Mouse (Mus musculus) stomach, postnatal 0 days (tissue): Measurements from ENCODE around the gene Slc35d3.

ENCODE experiments used
- CTCF ChIP-seq: IDR thresholded peaks from 2 replicates; pipeline ENCODE4 v1.5.1; 2016; ENCODE audit warnings: antibody characterized with exemption, low read depth, mild to moderate bottlenecking, moderate library complexity
- EP300 ChIP-seq: optimal IDR thresholded peaks from 2 replicates; pipeline ENCODE3; 2016; ENCODE audit warnings: antibody characterized with exemption

DNA sequence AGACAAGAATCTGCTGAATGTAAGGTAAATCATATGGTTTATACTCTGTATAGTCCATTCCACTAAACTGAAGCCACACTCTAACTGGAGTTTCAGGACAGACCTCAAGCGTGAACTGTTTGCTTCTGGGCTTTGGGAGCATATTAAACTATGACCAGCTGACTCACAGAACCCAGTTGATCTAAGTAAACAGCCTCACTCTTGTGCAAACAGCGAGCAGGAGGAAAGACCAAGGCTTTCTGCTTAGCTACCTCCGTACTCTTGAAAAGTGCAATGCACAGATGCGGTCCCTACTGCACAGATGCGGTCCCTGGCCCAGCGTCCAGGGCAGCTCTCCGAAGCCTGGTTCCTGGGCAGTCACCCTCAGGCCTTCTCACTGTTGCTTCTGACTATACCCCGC lies 26.0 kb upstream of the Slc35d3 start:
- no peak for TF ChIP-seq CTCF
- no peak for TF ChIP-seq EP300
